Mouse (Mus musculus): Measurements from ENCODE around the gene Etfdh.

DNA sequence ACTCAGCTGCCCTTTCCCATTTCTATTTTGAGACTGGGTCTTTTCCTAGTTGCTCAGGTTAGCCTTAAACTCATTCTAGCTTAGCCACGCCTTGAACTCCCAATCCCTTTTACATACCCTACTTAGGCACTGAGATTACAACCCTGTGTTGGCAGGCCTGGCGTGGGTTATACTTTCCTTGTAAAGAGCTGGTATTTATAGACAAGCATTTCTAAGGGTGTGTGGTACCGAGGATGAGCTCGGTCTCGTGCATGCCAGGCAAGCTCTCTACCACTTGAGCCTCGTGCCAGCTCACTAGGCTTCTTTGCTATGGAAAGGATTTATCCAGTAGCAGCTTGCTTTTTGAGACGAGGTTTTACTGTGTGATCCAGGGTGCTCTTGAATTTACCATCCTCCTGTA lies 33.8 kb downstream of the Etfdh start:
- TF ChIP-seq POLR2A (IDR thresholded peaks at IDR 0.05; ENCODE audit: extremely low read depth, insufficient read depth, low read length) (no peak), CTCF (IDR thresholded peaks at IDR 0.05; ENCODE audit: low read depth, low read length) (no peak)
